Mouse (Mus musculus): ENCODE measurements at regions not wholly inside any gene's neighbourhood (a gene's known extent, or its start where the extent isn't known, plus 50 kb on each side); places are given as distances from the start of the nearest gene placed in this dataset.

GRCm38 (mm10) chr9:116323871-116324721 lies 148.9 kb upstream of the Tgfbr2 start:
- WGBS, result 84% methylated on average over 9 of the region's 9 CpGs
- H3K27me3 ChIP-seq (replicated peaks; ENCODE audit: control insufficient read depth, insufficient read depth, low read length), result no peaks in the 10 kb centered on the region

GRCm38 (mm10) chr9:116321908-116322307 lies 146.7 kb upstream of the Tgfbr2 start:
- Histone ChIP-seq H3K9me3 (replicated peaks; ENCODE audit: control insufficient read depth, low read length) (no peaks in the 10 kb centered on the region), H3K4me3 (ENCODE audit: low read depth, low read length) (no peak overlapping the region), H3K36me3 (ENCODE audit: control insufficient read depth, insufficient read depth, low read length) (no peaks in the 10 kb centered on the region), H3K27ac (ENCODE audit: low read depth, low read length) (no peak overlapping the region), H3K27me3 (replicated peaks; ENCODE audit: control insufficient read depth, insufficient read depth, low read length) (no peaks in the 10 kb centered on the region), H3K9ac (ENCODE audit: low read length) (no peak overlapping the region), H3K4me1 (ENCODE audit: control insufficient read depth, insufficient read depth, low read length) (no peaks in the 10 kb centered on the region), H3K4me2 (ENCODE audit: low read length) (no peak overlapping the region)
- WGBS, result 89% methylated on average over 6 of the region's 6 CpGs
- DNase-seq (ENCODE audit: low spot score), result no peak
- ATAC-seq, result no peak

More at GRCm38 (mm10) chr9:116323871-116324721, 148.9 kb upstream of the Tgfbr2 start:
- Histone ChIP-seq H3K4me1 (ENCODE audit: control insufficient read depth, insufficient read depth, low read length) (no peaks in the 10 kb centered on the region), H3K4me3 (ENCODE audit: low read depth, low read length) (no peak overlapping the region), H3K36me3 (ENCODE audit: control insufficient read depth, insufficient read depth, low read length) (no peaks in the 10 kb centered on the region), H3K4me2 (ENCODE audit: low read length) (no peak overlapping the region), H3K9ac (ENCODE audit: low read length) (no peak overlapping the region), H3K9me3 (replicated peaks; ENCODE audit: control insufficient read depth, low read length) (no peaks in the 10 kb centered on the region), H3K27ac (ENCODE audit: low read depth, low read length) (no peak overlapping the region)
- ATAC-seq, result no peak
- DNase-seq (ENCODE audit: low spot score), result no peak

DNA sequence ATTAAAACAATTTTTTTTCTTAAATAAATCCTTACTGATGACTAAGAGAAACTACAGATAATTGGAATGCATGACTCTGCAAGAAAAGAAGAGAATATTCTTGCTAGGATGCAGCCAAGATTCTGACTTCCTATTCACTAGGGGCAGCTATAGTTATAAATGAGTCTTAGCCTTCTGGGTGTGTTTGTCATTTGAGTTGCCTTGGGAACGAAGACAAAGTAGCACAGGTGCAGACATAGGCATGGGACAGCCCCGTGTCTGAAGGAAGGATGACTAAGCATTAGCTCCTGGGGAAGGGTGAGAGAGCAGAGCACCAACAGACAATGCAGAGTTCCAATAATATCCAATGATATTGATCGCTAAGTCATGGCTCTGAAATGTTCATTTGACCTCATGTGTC lies 144.3 kb upstream of the Tgfbr2 start:
- WGBS, result 74% methylated on average over 3 of the region's 3 CpGs
- Histone ChIP-seq H3K27me3 (replicated peaks; ENCODE audit: control insufficient read depth, insufficient read depth, low read length) (no peaks in the 10 kb centered on the region), H3K36me3 (ENCODE audit: control insufficient read depth, insufficient read depth, low read length) (no peaks in the 10 kb centered on the region), H3K27ac (ENCODE audit: low read depth, low read length) (no peak overlapping the region), H3K9ac (ENCODE audit: low read length) (no peak overlapping the region), H3K4me2 (ENCODE audit: low read length) (no peak overlapping the region), H3K4me1 (ENCODE audit: control insufficient read depth, insufficient read depth, low read length) (no peaks in the 10 kb centered on the region), H3K9me3 (replicated peaks; ENCODE audit: control insufficient read depth, low read length) (no peaks in the 10 kb centered on the region), H3K4me3 (ENCODE audit: low read depth, low read length) (no peak overlapping the region)
- DNase-seq (ENCODE audit: low spot score) (no peak), ATAC-seq (no peak)

DNA sequence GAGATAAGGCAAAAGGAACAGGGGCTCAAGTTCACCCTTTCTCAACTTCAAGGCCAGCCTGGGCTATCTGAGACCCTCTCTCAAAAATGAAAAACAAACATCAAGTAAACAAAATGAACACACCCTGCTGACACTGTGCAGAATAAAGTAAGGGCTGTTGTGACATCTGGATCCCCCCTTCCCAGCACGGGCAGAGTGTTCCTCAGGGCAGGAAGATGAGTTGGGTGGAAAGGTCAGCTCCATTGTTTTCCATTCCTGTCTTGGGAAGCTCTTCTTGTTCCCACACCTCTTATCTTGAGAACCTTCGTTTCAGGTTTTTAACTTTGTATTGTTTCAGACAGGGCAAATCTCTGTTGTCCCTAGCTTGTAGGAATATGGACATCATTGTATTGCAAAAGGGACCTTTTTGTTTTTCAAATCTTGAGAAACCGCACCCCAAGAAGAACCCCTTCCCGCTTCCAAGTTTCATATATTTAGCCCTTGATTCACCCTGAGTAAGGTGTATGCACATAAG lies 141.5 kb upstream of the Tgfbr2 start:
- Histone ChIP-seq H3K9ac (ENCODE audit: low read length) (no peak overlapping the region), H3K36me3 (ENCODE audit: control insufficient read depth, insufficient read depth, low read length) (no peaks in the 10 kb centered on the region), H3K27me3 (replicated peaks; ENCODE audit: control insufficient read depth, insufficient read depth, low read length) (no peaks in the 10 kb centered on the region), H3K4me3 (ENCODE audit: low read depth, low read length) (no peak overlapping the region), H3K4me2 (ENCODE audit: low read length) (no peak overlapping the region), H3K27ac (ENCODE audit: low read depth, low read length) (no peak overlapping the region), H3K9me3 (replicated peaks; ENCODE audit: control insufficient read depth, low read length) (no peaks in the 10 kb centered on the region), H3K4me1 (ENCODE audit: control insufficient read depth, insufficient read depth, low read length) (no peaks in the 10 kb centered on the region)
- 80% methylated on average over 4 of the region's 4 CpGs for WGBS
- DNase-seq (ENCODE audit: low spot score) (no peak), ATAC-seq (no peak)

- Histone ChIP-seq H3K9me3 (replicated peaks; ENCODE audit: control insufficient read depth, low read length) (no peaks in the 10 kb centered on the region), H3K4me3 (ENCODE audit: low read depth, low read length) (no peak overlapping the region), H3K36me3 (ENCODE audit: control insufficient read depth, insufficient read depth, low read length) (no peaks in the 10 kb centered on the region), H3K27me3 (replicated peaks; ENCODE audit: control insufficient read depth, insufficient read depth, low read length) (no peaks in the 10 kb centered on the region), H3K9ac (ENCODE audit: low read length) (no peak overlapping the region), H3K4me2 (ENCODE audit: low read length) (no peak overlapping the region), H3K27ac (ENCODE audit: low read depth, low read length) (no peak overlapping the region), H3K4me1 (ENCODE audit: control insufficient read depth, insufficient read depth, low read length) (no peaks in the 10 kb centered on the region)
- DNase-seq (ENCODE audit: low spot score), result no peak
- no peak for ATAC-seq
Measured at GRCm38 (mm10) chr9:116314803-116315202, 139.6 kb upstream of the Tgfbr2 start.

- Histone ChIP-seq H3K27me3 (replicated peaks; ENCODE audit: control insufficient read depth, insufficient read depth, low read length) (no peaks in the 10 kb centered on the region), H3K4me3 (ENCODE audit: low read depth, low read length) (no peak overlapping the region), H3K9ac (ENCODE audit: low read length) (no peak overlapping the region), H3K4me2 (ENCODE audit: low read length) (no peak overlapping the region), H3K36me3 (ENCODE audit: control insufficient read depth, insufficient read depth, low read length) (no peaks in the 10 kb centered on the region), H3K27ac (ENCODE audit: low read depth, low read length) (no peak overlapping the region), H3K4me1 (ENCODE audit: control insufficient read depth, insufficient read depth, low read length) (no peaks in the 10 kb centered on the region), H3K9me3 (replicated peaks; ENCODE audit: control insufficient read depth, low read length) (no peaks in the 10 kb centered on the region)
- ATAC-seq (no peak), DNase-seq (ENCODE audit: low spot score) (no peak)
- WGBS, result 90% methylated on average over 14 of the region's 14 CpGs
Measured at GRCm38 (mm10) chr9:116313932-116314790, 139.0 kb upstream of the Tgfbr2 start.

DNA sequence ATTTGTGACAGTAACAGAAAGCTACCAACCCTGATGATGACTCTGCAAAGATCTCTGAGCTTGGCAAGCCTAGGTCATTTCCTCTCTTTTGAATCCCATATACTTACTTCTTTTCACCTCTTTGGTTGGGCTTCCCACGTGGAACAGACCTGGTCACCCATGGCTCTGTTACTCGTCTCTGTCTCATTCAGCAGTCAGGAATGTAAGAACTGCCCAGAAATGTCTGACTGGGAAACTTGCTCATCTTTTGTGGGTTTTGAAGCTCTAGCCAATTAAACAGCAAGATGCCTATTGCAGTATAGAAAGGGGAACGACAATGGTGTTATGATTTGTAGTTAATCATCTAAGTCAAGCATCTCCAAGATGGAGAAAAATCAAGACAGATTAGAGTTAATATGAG lies 136.2 kb upstream of the Tgfbr2 start:
- Histone ChIP-seq H3K36me3 (ENCODE audit: control insufficient read depth, insufficient read depth, low read length) (no peaks in the 10 kb centered on the region), H3K27me3 (replicated peaks; ENCODE audit: control insufficient read depth, insufficient read depth, low read length) (no peaks in the 10 kb centered on the region), H3K9me3 (replicated peaks; ENCODE audit: control insufficient read depth, low read length) (no peaks in the 10 kb centered on the region), H3K4me2 (ENCODE audit: low read length) (no peak overlapping the region), H3K4me1 (ENCODE audit: control insufficient read depth, insufficient read depth, low read length) (no peaks in the 10 kb centered on the region), H3K9ac (ENCODE audit: low read length) (no peak overlapping the region), H3K27ac (ENCODE audit: low read depth, low read length) (no peak overlapping the region), H3K4me3 (ENCODE audit: low read depth, low read length) (no peak overlapping the region)
- ATAC-seq (no peak), DNase-seq (ENCODE audit: low spot score) (no peak)
- WGBS, result 72% methylated on average over 3 of the region's 3 CpGs

DNA sequence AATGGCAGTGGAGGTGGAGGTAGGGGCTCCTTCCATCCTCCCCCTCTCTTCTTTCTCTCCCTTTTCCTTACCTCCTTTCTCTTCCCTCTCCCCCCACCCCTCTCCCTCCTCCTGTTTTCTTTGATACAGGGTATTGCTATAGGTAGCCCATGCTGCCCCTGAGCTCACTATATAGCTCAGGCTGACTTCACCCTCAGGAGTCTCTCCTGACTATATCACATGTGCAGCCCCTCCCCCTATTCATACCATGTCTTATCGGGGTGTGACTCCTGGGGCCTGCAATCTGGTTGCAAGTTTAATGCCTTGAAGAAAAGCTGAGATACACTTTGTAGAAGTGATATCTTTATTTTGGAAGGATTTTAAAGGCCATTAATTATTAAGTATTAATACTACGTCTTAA lies 126.4 kb upstream of the Tgfbr2 start:
- Histone ChIP-seq H3K9me3 (replicated peaks; ENCODE audit: control insufficient read depth, low read length) (no peaks in the 10 kb centered on the region), H3K4me1 (ENCODE audit: control insufficient read depth, insufficient read depth, low read length) (no peaks in the 10 kb centered on the region), H3K27ac (ENCODE audit: low read depth, low read length) (no peak overlapping the region), H3K4me3 (ENCODE audit: low read depth, low read length) (no peak overlapping the region), H3K27me3 (replicated peaks; ENCODE audit: control insufficient read depth, insufficient read depth, low read length) (no peaks in the 10 kb centered on the region), H3K4me2 (ENCODE audit: low read length) (no peak overlapping the region), H3K9ac (ENCODE audit: low read length) (no peak overlapping the region), H3K36me3 (ENCODE audit: control insufficient read depth, insufficient read depth, low read length) (no peaks in the 10 kb centered on the region)
- DNase-seq (ENCODE audit: low spot score) (no peak), ATAC-seq (no peak)
- WGBS, result 92% methylated on average over 2 of the region's 2 CpGs

GRCm38 (mm10) chr9:116298791-116299190 lies 123.6 kb upstream of the Tgfbr2 start:
- Histone ChIP-seq H3K4me2 (ENCODE audit: low read length) (no peak overlapping the region), H3K36me3 (ENCODE audit: control insufficient read depth, insufficient read depth, low read length) (no peaks in the 10 kb centered on the region), H3K9ac (ENCODE audit: low read length) (no peak overlapping the region), H3K4me1 (ENCODE audit: control insufficient read depth, insufficient read depth, low read length) (no peaks in the 10 kb centered on the region), H3K27me3 (replicated peaks; ENCODE audit: control insufficient read depth, insufficient read depth, low read length) (no peaks in the 10 kb centered on the region), H3K9me3 (replicated peaks; ENCODE audit: control insufficient read depth, low read length) (no peaks in the 10 kb centered on the region), H3K4me3 (ENCODE audit: low read depth, low read length) (no peak overlapping the region), H3K27ac (ENCODE audit: low read depth, low read length) (no peak overlapping the region)
- 10% methylated on average over 4 of the region's 4 CpGs for WGBS
- DNase-seq (ENCODE audit: low spot score) (peak; percentile 19), ATAC-seq (no peak)
